Mouse (Mus musculus): Measurements from ENCODE around the gene Stxbp3.
A peak's percentile ranks its signal among the peaks of the same experiment; 100 is the strongest.

DNA sequence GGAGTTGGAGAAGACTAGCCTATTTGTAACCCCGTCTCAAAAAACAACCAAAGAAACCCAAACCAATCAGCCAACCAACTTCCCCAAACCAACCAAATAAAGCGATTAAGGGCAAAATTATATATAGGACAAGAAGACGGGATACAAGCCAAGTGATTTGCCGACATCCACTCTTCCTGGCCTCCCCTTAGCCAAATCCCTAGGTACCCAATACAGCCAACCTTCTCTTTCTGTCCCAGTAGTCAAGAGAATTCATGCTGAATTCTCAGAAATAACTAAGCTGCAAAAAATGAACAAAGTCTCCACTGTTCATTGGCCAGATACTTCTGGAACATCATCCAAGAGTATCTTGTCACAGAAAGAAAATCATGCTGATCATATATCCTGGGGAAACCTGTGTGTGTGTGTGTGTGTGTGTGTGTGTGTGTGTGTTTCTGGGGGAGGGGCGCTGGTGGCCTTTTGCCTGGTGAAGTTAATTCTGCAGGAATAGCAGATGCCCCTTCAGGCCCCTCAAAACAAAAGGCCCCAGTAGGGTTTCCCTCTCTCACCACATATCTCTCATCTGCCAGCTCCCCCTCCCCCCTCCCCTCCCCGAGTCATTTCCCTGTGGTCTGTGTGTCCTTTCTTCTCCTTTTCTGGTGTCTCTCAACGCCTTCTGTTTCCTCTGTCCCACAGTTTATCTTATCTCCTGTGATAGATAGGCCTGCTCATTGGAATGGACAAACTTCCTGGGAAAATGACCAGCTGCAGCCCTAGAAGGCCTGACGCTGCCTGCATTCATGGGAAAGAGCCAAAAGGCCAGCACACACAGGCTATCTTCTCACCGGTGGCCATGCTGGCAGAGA lies 45.6 kb upstream of the Stxbp3 start:
- TF ChIP-seq CTCF (IDR thresholded peaks at IDR 0.05; ENCODE audit: control insufficient read depth, insufficient read depth, insufficient replicate concordance, low read depth, low read length) (no peak), POLR2A (IDR thresholded peaks at IDR 0.05; ENCODE audit: control insufficient read depth, low read depth, low read length) (peak; percentile 43)

Data from testis, adult 2 months (tissue).